Mouse (Mus musculus) hematopoietic stem cell, adult 5-6 weeks (primary cell): Measurements from ENCODE around the gene Nacc2. TPM values are rescaled to one million over a fixed set of nuclear protein-coding genes. Genes with fewer than 3 reads are reported as not detected.

Experiments
- total RNA-seq: library from RNA; stranded (forward); fragments of 172-1452, 232-1000 nt; gene quantifications from 2 replicates; pipeline ENCODE4 v1.2.3, GENCODE M21; 2017

The Nacc2 gene
- total RNA-seq, 1 experiment from 2014 or later = 3.4 TPM

Other genes starting within 250 kb of the Nacc2 start
- 18.2 and 41.0 TPM in 2 replicates for gene Camsap1, start 139.9 kb downstream of the Nacc2 start, total RNA-seq
- 33.5 and 49.2 TPM in 2 replicates for gene Ubac1, start 101.5 kb downstream of the Nacc2 start, total RNA-seq
- not detected in 2 replicates for gene Lhx3, start 85.1 kb upstream of the Nacc2 start, total RNA-seq
- gene Qsox2, start 114.3 kb upstream of the Nacc2 start, total RNA-seq = 6.9 and 7.3 TPM in 2 replicates
- not detected in 2 replicates for gene Ccdc187, start 171.3 kb upstream of the Nacc2 start, total RNA-seq
- gene Gpsm1, start 192.3 kb upstream of the Nacc2 start, total RNA-seq = 19.9 and 29.3 TPM in 2 replicates
- gene Dnlz, start 228.9 kb upstream of the Nacc2 start, total RNA-seq = 6.4 and 11.1 TPM in 2 replicates
- gene Card9, start 237.7 kb upstream of the Nacc2 start, total RNA-seq = 13.4 and 20.8 TPM in 2 replicates